Mouse (Mus musculus) mesoderm, embryonic 11.5 days (tissue): ENCODE measurements around the gene Pde4d.

Experiments used
- DNase-seq: peaks from one replicate; pipeline ENCODE4 v3.0.0-alpha.2; 2012; ENCODE audit warnings: low read depth, low spot score

Pde4d gene

DNA sequence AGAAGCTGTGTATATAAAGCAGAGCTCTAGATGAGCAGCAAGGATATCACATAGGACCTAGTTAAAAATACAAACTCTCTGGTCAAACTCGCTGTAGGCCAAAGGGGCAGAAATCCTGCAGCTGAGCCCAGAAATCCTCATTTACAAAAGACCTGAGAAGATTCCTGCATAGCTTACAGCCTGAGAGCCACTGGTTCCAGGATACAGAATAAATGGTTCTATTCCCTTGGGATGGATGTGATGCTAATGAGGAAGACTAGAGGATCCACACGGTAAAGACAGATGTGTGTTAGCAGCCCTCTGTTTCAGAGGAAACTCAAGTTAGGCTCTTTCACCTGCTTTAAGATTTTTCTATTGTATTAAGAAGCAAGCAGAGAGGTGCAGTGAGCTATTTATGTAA, 1041.1 kb downstream of the Pde4d start:
- peak; percentile 33 for DNase-seq

- DNase-seq: no peak
Measured at GRCm38 (mm10) chr13:109491829-109492228, 1042.1 kb downstream of the Pde4d start.

GRCm38 (mm10) chr13:109500336-109500735, 1050.6 kb downstream of the Pde4d start:
- no peak for DNase-seq

DNA sequence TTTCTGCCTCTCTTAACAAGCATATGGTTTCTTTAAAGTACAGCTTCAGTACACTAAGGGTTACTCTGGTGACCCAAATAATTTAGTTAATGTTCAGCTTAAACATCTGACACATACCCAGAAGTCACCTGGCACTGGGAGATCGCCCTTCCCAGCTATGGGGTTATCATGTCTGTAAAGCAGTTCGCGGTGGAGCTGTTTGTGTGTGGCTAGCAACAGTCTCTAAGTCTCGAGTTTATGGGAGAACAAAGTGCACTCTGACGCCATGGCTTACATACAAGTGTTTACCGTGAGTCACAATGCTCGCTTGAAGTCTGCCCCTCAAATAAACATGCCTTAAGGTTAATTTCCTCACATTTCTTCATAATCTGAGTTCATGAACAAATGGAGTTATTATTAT, 1053.0 kb downstream of the Pde4d start:
- no peak for DNase-seq

GRCm38 (mm10) chr13:109506754-109507153, 1057.0 kb downstream of the Pde4d start:
- no peak for DNase-seq

GRCm38 (mm10) chr13:109508472-109508871, 1058.7 kb downstream of the Pde4d start:
- DNase-seq: no peak

DNA sequence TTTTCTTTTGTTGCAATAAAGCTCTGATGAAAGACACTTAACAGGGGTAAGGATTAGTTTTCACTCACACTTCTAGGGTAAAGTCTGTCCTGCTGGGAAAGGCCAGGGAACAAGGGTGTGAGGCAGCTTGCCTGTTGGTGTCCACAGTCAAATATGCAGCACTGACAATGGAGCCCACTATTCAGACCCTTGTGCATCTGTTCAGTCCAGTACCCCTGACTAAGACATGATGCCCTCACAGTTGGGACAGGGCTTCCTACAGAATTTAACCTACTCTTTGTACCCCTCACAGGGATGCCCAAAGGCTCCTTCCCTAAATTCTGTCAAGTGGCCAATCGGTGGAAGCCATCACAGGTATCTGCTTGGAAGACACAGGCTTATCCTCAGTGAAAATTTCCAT, 1068.4 kb downstream of the Pde4d start:
- no peak for DNase-seq

DNA sequence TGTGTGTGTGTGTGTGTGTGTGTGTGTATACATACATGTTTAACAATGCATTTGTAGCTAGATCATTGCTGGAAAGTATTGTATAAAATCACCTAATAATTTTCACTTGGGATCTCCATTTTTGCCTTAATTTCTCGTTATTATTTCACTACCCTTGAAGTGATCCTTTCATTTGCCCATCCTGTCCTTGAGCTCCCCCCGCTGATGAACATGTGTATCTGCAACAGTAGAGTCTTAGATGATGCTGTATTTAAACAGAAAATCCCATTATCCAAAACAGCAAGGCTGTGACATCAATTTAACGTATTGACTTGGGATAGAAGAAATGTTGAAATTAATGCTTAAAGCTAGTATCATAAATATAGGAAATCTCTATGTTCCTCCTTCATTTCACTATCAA, 1069.7 kb downstream of the Pde4d start:
- DNase-seq: no peak

GRCm38 (mm10) chr13:109519966-109520646, 1070.4 kb downstream of the Pde4d start:
- no peak for DNase-seq

- no peak for DNase-seq
Measured at GRCm38 (mm10) chr13:109533838-109534523, 1084.2 kb downstream of the Pde4d start.

DNA sequence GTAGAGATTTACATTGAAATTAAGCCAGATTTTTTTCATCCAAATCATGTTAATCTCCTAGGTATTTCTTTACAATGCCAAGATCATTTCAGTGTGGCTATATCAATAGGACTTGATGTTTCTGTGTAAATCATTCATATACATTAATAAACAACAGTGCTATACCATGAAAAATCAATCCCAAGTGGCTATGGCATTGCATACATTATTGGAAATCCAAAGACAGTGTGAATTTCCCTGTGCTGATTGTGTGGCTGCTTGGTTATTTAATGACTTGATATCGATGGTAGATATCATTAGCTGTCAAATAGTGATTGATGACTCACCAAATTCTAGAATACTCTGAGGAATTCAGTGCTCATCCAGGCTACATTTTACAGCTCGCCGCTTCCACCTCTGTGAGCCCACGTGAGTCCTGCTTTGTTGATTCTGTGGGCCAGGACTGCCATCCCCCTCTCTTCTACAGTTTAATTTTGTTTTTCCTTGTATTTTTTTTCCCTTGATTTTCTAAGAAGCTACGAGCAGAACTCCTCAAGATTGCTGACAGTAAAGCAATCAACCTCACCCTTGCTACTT, 1085.0 kb downstream of the Pde4d start:
- no peak for DNase-seq

- DNase-seq: no peak
Measured at GRCm38 (mm10) chr13:109536636-109537035, 1086.9 kb downstream of the Pde4d start.

DNA sequence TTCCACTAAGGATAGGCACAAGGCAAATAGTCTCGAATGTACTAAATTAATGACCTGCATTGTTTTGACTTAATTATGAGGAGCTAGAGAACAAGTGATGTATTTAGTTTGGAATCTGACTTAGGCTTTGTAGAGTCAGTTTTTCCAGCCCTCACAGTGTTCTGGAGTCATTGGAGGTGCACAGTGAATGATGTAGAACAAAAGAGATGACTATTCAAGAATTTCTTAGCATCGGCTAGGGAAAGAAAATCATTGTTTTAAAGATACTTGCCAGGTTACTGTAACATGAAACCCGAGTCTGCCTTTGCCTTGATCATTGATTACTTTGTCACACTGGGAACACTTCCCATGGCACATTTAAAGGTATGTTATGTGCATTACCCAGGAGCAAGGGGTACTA, 1089.6 kb downstream of the Pde4d start:
- no peak for DNase-seq

DNA sequence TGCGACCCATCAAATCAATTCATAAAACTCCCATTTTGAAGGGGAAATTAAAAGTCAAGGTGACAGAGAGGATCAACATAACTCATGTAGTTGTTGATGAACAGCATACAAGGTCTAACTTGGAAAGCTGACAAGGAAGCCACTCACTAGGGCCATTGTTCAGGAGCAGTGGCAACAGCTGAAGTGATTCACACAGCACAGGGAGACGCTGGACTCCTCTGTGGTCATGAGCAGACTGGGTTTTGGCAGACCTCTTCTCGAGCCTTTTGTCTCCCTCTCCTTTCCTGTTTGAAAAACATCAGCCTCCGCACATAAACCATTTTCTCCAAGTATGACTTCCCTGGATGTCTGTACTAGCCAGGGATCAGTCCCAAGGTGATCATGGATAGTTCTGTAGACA, 1094.9 kb downstream of the Pde4d start:
- no peak for DNase-seq

DNA sequence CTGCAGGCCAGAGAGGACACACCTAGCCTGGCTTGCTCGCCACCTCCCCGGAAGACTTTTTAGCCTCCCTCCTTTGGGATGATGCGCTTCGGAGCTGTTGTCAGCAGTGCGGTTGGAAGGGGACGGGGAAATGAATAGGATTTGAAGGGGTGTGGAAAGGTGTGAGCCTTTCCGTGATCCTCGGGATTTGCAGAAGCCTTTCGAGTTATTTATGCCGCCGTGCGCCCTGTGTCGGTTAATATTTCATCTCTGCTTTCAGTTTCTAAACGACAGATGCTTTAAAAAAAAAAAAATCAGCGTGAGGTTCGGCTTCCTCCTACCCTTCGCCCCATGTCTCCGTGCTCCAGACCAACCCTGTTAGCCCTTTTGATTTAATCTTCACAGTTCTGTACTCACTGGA, 1096.6 kb downstream of the Pde4d start:
- DNase-seq: no peak

DNA sequence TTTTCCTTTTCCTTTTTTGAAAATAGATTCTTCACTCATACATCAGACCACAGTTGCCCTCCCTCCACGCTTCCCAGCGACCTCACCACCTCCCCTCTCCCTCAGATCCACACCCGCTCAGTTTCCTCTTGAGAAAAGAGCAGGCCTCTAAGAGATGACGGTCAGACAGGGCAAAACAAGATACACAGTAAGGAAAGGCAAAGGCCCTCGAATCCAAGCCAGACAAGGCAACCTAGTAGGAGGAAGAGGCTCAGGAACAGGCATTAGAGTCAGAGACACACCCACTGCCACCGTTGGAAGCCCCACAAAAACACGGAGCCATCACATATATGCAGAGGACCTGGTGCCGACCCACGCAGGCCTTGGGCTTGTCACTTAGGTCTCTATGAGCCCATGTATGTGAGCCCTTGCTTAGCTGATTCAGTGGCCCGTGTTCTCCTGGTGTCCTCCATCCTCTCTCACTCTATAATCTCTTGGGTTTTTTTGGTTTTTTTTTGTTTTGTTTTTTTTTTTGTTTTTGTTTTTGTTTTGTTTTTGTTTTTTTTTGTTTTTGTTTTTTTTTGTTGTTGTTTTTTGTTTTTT, 1097.3 kb downstream of the Pde4d start:
- DNase-seq: no peak

GRCm38 (mm10) chr13:109547700-109548099, 1098.0 kb downstream of the Pde4d start:
- peak; percentile 88 for DNase-seq

- DNase-seq: no peak
Measured at GRCm38 (mm10) chr13:109548263-109548662, 1098.5 kb downstream of the Pde4d start.

DNA sequence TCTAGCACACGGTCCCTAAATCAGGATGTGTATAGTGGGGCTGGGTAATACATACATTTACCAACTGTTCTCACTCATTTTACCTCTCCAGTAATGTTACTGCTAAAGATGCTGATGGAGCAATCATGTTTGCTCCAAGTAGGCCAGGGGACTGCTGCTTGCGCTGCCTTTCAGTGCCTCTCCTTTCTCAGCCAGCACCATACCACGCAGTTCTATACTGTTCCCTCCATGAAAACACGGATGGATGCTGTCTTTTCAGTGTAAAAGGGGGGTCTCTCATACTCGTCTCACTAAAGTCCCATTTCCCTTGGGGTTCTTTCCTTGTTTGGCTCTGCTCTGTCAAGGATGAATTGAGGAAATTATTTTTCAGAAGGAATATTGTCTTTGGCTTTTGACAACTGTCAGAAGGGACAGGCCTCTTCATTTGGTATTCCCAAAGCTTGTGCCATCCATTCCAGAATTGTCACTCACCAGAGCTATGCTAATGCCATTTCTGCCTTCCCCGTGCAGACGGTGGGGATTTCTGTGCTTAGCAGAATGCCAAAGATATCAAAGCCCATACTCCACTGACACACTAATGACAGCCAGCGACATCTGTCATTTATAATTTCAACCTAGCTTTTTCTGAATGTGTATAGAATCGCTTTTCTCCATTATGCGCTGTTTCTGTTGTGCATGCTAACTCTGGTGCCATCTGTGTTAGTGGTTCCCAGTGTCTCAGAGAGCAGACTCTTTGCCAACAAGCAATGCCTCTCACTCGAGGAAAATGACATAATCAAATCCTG, 1099.2 kb downstream of the Pde4d start:
- DNase-seq: no peak

DNA sequence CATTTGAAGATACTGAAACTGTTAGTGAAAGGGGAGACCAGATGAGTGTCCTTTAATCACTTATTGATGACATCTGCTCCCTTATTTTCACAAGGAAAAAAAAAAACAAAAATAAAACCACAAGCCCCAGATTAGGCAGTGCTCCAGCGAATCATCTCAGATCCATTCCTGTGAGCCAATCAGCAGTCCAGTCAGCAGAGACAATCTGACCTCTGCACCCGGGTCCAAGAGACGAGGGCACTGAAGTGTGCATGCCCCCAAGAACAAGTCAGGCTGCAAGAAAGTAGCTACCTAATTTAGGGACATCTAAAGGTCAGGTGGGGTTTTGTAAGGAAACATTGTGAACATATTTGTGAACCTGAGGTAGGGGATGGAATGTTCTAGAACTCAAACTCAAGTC, 1102.1 kb downstream of the Pde4d start:
- DNase-seq: no peak

DNA sequence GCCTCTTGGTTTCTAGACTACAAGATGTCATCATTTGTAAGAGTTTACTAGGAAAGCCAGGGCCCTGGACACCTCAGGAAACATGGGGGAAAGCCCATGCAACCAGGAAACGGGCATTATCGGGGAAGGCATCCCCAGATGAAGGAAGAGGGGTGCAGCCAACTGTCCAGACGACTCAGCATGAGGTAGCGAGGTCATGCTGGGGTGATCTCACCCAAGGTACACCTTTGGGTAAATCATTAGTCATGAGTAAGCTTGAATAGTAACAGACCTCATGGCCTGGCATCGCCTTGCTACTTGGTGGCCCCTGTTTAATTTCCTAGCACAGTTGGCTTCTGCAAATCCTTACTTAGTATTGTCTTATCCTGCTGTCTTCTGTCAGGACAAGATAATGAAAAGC, 1105.8 kb downstream of the Pde4d start:
- DNase-seq: no peak

GRCm38 (mm10) chr13:109556853-109557252, 1107.1 kb downstream of the Pde4d start:
- DNase-seq: no peak
